Mouse (Mus musculus) MEL (cell line): Measurements from ENCODE around the gene Snx32. TPM values are rescaled to one million over a fixed set of nuclear protein-coding genes. Genes with fewer than 3 reads are reported as not detected.

Experiments used
- DNase-seq: peaks from one replicate; pipeline ENCODE4 v3.0.0; 2011; ENCODE audit warnings: low read depth, low spot score
- H3K27ac ChIP-seq: 2 replicates; pipeline ENCODE4 v1.5.1; 2012; ENCODE audit warnings: low read depth, mild to moderate bottlenecking, control low read depth, low read length, moderate library complexity; ENCODE audit not compliant: control insufficient read depth
- H3K27me3 ChIP-seq, 2 experiments: fragments of 150-350 bp in 1 of 2; sonication (generic) in 1 of 2; 2 replicates each; pipeline ENCODE4 v1.6.1; 2012; ENCODE audit warnings: low read length in 2 of 2, mild to moderate bottlenecking in 2 of 2, improper control_type of control experiment in 1 of 2, moderate library complexity in 1 of 2; ENCODE audit not compliant: insufficient read depth in 2 of 2, control insufficient read depth in 1 of 2
- H3K36me3 ChIP-seq, 2 experiments: 2 replicates each; pipeline ENCODE4 v1.6.1; 2012 to 2014; ENCODE audit warnings: low read length in 2 of 2, improper control_type of control experiment in 1 of 2, inconsistent platforms in 1 of 2, mild to moderate bottlenecking in 1 of 2; ENCODE audit not compliant: insufficient read depth in 2 of 2, control insufficient read depth in 1 of 2
- H3K4me1 ChIP-seq, 2 experiments: fragments of 150-350 bp in 1 of 2; sonication (generic) in 1 of 2; 2 replicates each; pipeline ENCODE4 v1.6.1; 2012; ENCODE audit warnings: low read length in 2 of 2, improper control_type of control experiment in 1 of 2, mild to moderate bottlenecking in 1 of 2; ENCODE audit not compliant: insufficient read depth in 2 of 2, control insufficient read depth in 1 of 2
- H3K4me3 ChIP-seq, 2 experiments: fragments of 150-350 bp in 1 of 2; sonication (generic) in 1 of 2; 2 replicates each; pipeline ENCODE4 v1.5.1; 2012; ENCODE audit warnings: low read depth in 2 of 2, low read length in 2 of 2, mild to moderate bottlenecking in 2 of 2, moderate library complexity in 2 of 2, control low read depth in 1 of 2, improper control_type of control experiment in 1 of 2; ENCODE audit not compliant: control insufficient read depth in 1 of 2, insufficient read depth in 1 of 2
- H3K79me2 ChIP-seq: 2 replicates; pipeline ENCODE4 v1.6.1; 2012; ENCODE audit warnings: mild to moderate bottlenecking, low read length, moderate library complexity; ENCODE audit not compliant: control insufficient read depth, poor library complexity, insufficient read depth
- H3K9ac ChIP-seq: 2 replicates; pipeline ENCODE4 v1.6.1; 2012; ENCODE audit warnings: low read depth, mild to moderate bottlenecking, control low read depth, low read length, moderate library complexity; ENCODE audit not compliant: control insufficient read depth, poor library complexity, severe bottlenecking
- H3K9me3 ChIP-seq: fragments of 150-350 bp; sonication (generic); replicated peaks from 2 replicates; pipeline ENCODE4 v1.6.1; 2012; ENCODE audit warnings: mild to moderate bottlenecking, low read length, improper control_type of control experiment, moderate library complexity; ENCODE audit not compliant: insufficient read depth
- BHLHE40 ChIP-seq: IDR thresholded peaks from 2 replicates; pipeline ENCODE4 v1.6.1; 2012; ENCODE audit warnings: low read depth, mild to moderate bottlenecking, inconsistent platforms, low read length, improper control_type of control experiment, borderline replicate concordance
- CHD1 ChIP-seq: IDR thresholded peaks from 2 replicates; pipeline ENCODE4 v1.6.1; 2012; ENCODE audit warnings: low read depth, mild to moderate bottlenecking, inconsistent platforms, low read length, improper control_type of control experiment
- CTCF ChIP-seq, 3 experiments: IDR thresholded peaks in 2 of 3; conservative IDR thresholded peaks in 1 of 3; 2 replicates each; pipeline ENCODE4 v1.5.1; 2011 to 2012; ENCODE audit warnings: low read length in 3 of 3, low read depth in 2 of 3, mild to moderate bottlenecking in 2 of 3, improper control_type of control experiment in 1 of 3, inconsistent platforms in 1 of 3, mixed read lengths in 1 of 3, moderate library complexity in 1 of 3; ENCODE audit not compliant: control insufficient read depth in 1 of 3, insufficient read depth in 1 of 3, poor library complexity in 1 of 3, severe bottlenecking in 1 of 3
- E2F4 ChIP-seq: IDR thresholded peaks from 2 replicates; pipeline ENCODE4 v1.6.1; 2011; ENCODE audit warnings: low read depth, low read length, improper control_type of control experiment, borderline replicate concordance
- ELF1 ChIP-seq: IDR thresholded peaks from 2 replicates; pipeline ENCODE4 v1.6.1; 2014; ENCODE audit warnings: low read depth, mild to moderate bottlenecking, inconsistent platforms, low read length, improper control_type of control experiment, moderate library complexity
- ETS1 ChIP-seq: IDR thresholded peaks from 2 replicates; pipeline ENCODE4 v1.6.1; 2012; ENCODE audit warnings: low read depth, mild to moderate bottlenecking, inconsistent platforms, low read length, improper control_type of control experiment, moderate library complexity
- GABPA ChIP-seq: IDR thresholded peaks from 2 replicates; pipeline ENCODE4 v1.6.1; 2012; ENCODE audit warnings: low read depth, mild to moderate bottlenecking, inconsistent platforms, low read length, improper control_type of control experiment, moderate library complexity
- GATA1 ChIP-seq: IDR thresholded peaks from 2 replicates; pipeline ENCODE4 v1.6.1; 2011; ENCODE audit warnings: low read depth, low read length, improper control_type of control experiment
- HCFC1 ChIP-seq: IDR thresholded peaks from 2 replicates; pipeline ENCODE4 v1.6.1; 2012; ENCODE audit warnings: low read depth, mild to moderate bottlenecking, inconsistent platforms, low read length, improper control_type of control experiment, moderate library complexity
- JUND ChIP-seq: IDR thresholded peaks from 2 replicates; pipeline ENCODE4 v1.6.1; 2011; ENCODE audit warnings: low read depth, mild to moderate bottlenecking, improper control_type of control experiment, low read length
- KAT2A ChIP-seq: conservative IDR thresholded peaks from 2 replicates; pipeline ENCODE4 v1.6.1; 2012; ENCODE audit warnings: low read depth, low read length, improper control_type of control experiment, inconsistent platforms
- MAFK ChIP-seq: IDR thresholded peaks from 2 replicates; pipeline ENCODE4 v1.6.1; 2011; ENCODE audit warnings: low read depth, mild to moderate bottlenecking, low read length, improper control_type of control experiment, borderline replicate concordance
- MAZ ChIP-seq: IDR thresholded peaks from 2 replicates; pipeline ENCODE4 v1.6.1; 2012; ENCODE audit warnings: low read depth, mild to moderate bottlenecking, inconsistent platforms, low read length, improper control_type of control experiment
- MEF2A ChIP-seq: IDR thresholded peaks from 2 replicates; pipeline ENCODE4 v1.6.1; 2014; ENCODE audit warnings: low read depth, mild to moderate bottlenecking, inconsistent platforms, low read length, improper control_type of control experiment; ENCODE audit not compliant: poor library complexity, insufficient replicate concordance, severe bottlenecking; ENCODE audit errors: extremely low read depth
- MXI1 ChIP-seq: IDR thresholded peaks from 2 replicates; pipeline ENCODE4 v1.6.1; 2011; ENCODE audit warnings: mild to moderate bottlenecking, low read depth, low read length, improper control_type of control experiment
- MYB ChIP-seq: IDR thresholded peaks from 2 replicates; pipeline ENCODE4 v1.6.1; 2011; ENCODE audit warnings: mild to moderate bottlenecking, low read depth, low read length, improper control_type of control experiment
- MYC ChIP-seq: IDR thresholded peaks from 2 replicates; pipeline ENCODE4 v1.6.1; 2011; ENCODE audit warnings: low read depth, mild to moderate bottlenecking, low read length, improper control_type of control experiment, moderate library complexity
- NRF1 ChIP-seq: IDR thresholded peaks from 2 replicates; pipeline ENCODE4 v1.6.1; 2014; ENCODE audit warnings: low read depth, mild to moderate bottlenecking, inconsistent platforms, low read length, improper control_type of control experiment, moderate library complexity; ENCODE audit not compliant: poor library complexity, insufficient read depth, severe bottlenecking
- POLR2A ChIP-seq, 2 experiments: IDR thresholded peaks; 2 replicates each; pipeline ENCODE4 v1.6.1; 2011 to 2012; ENCODE audit warnings: low read length in 2 of 2, mild to moderate bottlenecking in 2 of 2, control low read depth in 1 of 2, improper control_type of control experiment in 1 of 2, low read depth in 1 of 2, moderate library complexity in 1 of 2; ENCODE audit not compliant: control insufficient read depth in 1 of 2, insufficient read depth in 1 of 2, poor library complexity in 1 of 2
- POLR2AphosphoS2 ChIP-seq: IDR thresholded peaks from 2 replicates; pipeline ENCODE4 v1.6.1; 2011; ENCODE audit warnings: low read length, improper control_type of control experiment
- POLR2AphosphoS5 ChIP-seq: IDR thresholded peaks from 2 replicates; pipeline ENCODE4 v1.6.1; 2012; ENCODE audit warnings: low read depth, borderline replicate concordance, mild to moderate bottlenecking, inconsistent platforms, low read length, moderate library complexity, mixed read lengths
- RCOR1 ChIP-seq: IDR thresholded peaks from 2 replicates; pipeline ENCODE4 v1.6.1; 2012; ENCODE audit warnings: low read depth, mild to moderate bottlenecking, inconsistent platforms, low read length, improper control_type of control experiment
- SIN3A ChIP-seq: IDR thresholded peaks from 2 replicates; pipeline ENCODE4 v1.6.1; 2012; ENCODE audit warnings: low read length, improper control_type of control experiment, inconsistent platforms
- SMC3 ChIP-seq: IDR thresholded peaks from 2 replicates; pipeline ENCODE4 v1.6.1; 2011; ENCODE audit warnings: low read depth, low read length, improper control_type of control experiment
- TAL1 ChIP-seq: IDR thresholded peaks from 2 replicates; pipeline ENCODE4 v1.6.1; 2012; ENCODE audit warnings: mild to moderate bottlenecking, inconsistent platforms, low read length, moderate library complexity, mixed read lengths
- TBP ChIP-seq: IDR thresholded peaks from 2 replicates; pipeline ENCODE4 v1.8.0; 2011; ENCODE audit warnings: low read depth, low read length, improper control_type of control experiment
- UBTF ChIP-seq: IDR thresholded peaks from 2 replicates; pipeline ENCODE4 v1.6.1; 2012; ENCODE audit warnings: low read depth, mild to moderate bottlenecking, inconsistent platforms, low read length, improper control_type of control experiment, moderate library complexity, borderline replicate concordance; ENCODE audit not compliant: insufficient read depth
- USF1 ChIP-seq: IDR thresholded peaks from 2 replicates; pipeline ENCODE4 v1.6.1; 2014; ENCODE audit warnings: low read depth, mild to moderate bottlenecking, inconsistent platforms, low read length, improper control_type of control experiment, moderate library complexity
- USF2 ChIP-seq, 2 experiments: IDR thresholded peaks; 2 replicates each; pipeline ENCODE4 v1.6.1; 2011 to 2012; ENCODE audit warnings: improper control_type of control experiment in 2 of 2, low read length in 2 of 2, borderline replicate concordance in 1 of 2, inconsistent platforms in 1 of 2, low read depth in 1 of 2, mild to moderate bottlenecking in 1 of 2; ENCODE audit not compliant: insufficient read depth in 1 of 2
- ZC3H11A ChIP-seq: IDR thresholded peaks from 2 replicates; pipeline ENCODE4 v1.6.1; 2012; ENCODE audit warnings: low read depth, mild to moderate bottlenecking, inconsistent platforms, low read length, improper control_type of control experiment
- ZKSCAN1 ChIP-seq: IDR thresholded peaks from 2 replicates; pipeline ENCODE4 v1.6.1; 2012; ENCODE audit warnings: low read depth, mild to moderate bottlenecking, inconsistent platforms, low read length, improper control_type of control experiment, moderate library complexity
- ZMIZ1 ChIP-seq: IDR thresholded peaks from 2 replicates; pipeline ENCODE4 v1.6.1; 2012; ENCODE audit warnings: low read depth, mild to moderate bottlenecking, inconsistent platforms, low read length, improper control_type of control experiment, moderate library complexity
- ZNF384 ChIP-seq: IDR thresholded peaks from 2 replicates; pipeline ENCODE4 v1.6.1; 2012; ENCODE audit warnings: low read depth, mild to moderate bottlenecking, inconsistent platforms, low read length, improper control_type of control experiment
- polyA plus RNA-seq, 2 experiments: library from polyadenylated mRNA; stranded (reverse) in 1 of 2; unstranded in 1 of 2; fragments of >175 nt in 1 of 2; fragments of >200 nt in 1 of 2; gene quantifications; 2 replicates each; pipeline versions ENCODE4 v1.2.1 to v1.2.4; 2012; ENCODE audit warnings: low replicate concordance in 2 of 2, low read depth in 1 of 2; ENCODE audit not compliant: insufficient read length in 2 of 2, insufficient read depth in 1 of 2, missing spikeins in 1 of 2
- total RNA-seq: library from RNA; depleted of rRNA; stranded (reverse); fragments of 300-350 nt; gene quantifications from 2 replicates; pipeline ENCODE4 v1.2.3, GENCODE M21; 2012; rRNA removed

The Snx32 gene
- total RNA-seq (1.3 and 1.8 TPM in 2 replicates), polyA plus RNA-seq (1 to 10 TPM in 1 of 2 experiments, not detected in 1; 2.6 TPM)

DNA sequence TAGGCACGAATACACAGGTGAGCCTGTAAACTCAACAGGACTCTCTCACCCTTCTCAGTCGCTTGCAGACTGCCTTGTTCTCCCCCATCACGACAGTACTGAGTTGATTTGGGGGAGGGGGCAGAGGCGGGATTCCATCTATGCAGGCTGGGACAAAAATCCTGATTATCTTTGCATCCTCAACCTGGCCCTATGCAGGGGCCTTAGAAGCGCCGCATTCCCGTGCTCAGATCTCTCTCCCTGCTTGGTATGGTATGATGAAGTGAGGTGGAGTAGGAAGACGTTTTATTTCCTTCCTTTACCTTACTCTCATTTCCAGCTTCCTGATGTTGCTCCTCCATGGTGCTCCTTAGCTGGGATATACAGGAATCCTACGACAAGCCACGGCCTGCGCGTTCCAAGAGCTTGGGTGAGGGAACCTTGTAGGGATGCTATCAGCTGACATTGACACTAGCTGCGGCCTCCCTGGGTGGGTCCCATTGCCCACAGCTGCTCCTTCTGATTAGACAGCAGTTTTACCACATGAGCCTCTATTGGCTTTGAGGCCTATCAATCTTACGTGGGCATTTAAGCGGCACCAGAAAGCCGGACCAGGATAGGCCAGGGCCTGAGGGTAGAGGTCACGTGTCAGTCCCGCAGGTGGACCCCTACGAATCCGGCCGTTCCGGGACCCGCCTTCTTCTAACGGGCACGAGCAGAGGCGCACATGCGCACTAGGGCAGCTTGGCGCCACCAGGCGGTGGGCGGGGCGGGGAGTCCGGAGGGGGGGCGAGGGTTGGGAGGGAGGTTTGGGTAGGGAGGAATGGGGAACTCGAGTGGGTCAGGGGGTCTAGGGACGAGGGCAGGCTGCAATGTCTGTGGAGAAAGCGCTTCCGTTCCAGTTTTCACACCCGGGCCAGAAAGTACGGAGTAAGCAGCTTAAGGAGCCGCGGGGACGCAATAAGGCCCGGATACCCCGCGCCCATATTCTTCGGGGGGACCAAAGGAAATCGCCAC, at the start of gene Snx32:
Gene Snx32 (minus strand): TSS at position 508 of the 996 bp plus-strand sequence.
- Histone ChIP-seq H3K27ac (peak within 1 kb of the TSS; percentile 98), H3K9me3 (no peaks in the 10 kb centered on the region), H3K36me3 (peaks cover 0 to 7% of the 10 kb centered on the region in 2 experiments; a peak in 3 of 4 replicates), H3K4me3 (peak within 1 kb of the TSS; percentile 77 to 88), H3K9ac (peak within 1 kb of the TSS; percentile 89), H3K27me3 (no peaks in the 10 kb centered on the region), H3K79me2 (peaks cover 17% of the 10 kb centered on the region), H3K4me1 (peaks cover 2 to 8% of the 10 kb centered on the region in 2 experiments; a peak in 3 of 4 replicates)
- peak; percentile 100 for DNase-seq
- no peak for TF ChIP-seq UBTF
- TF ChIP-seq MYC = no peak
- peak; percentile 41; the same call in 1 of the 2 replicates for TF ChIP-seq GATA1
- TF ChIP-seq KAT2A = peak; percentile 56
- TF ChIP-seq TAL1 = no peak
- TF ChIP-seq E2F4 = no peak; the same call in 1 of the 2 replicates
- peak; percentile 83; the same call in 1 of the 2 replicates for TF ChIP-seq MAZ
- TF ChIP-seq GABPA = no peak
- peak; percentile 80 for TF ChIP-seq MXI1
- TF ChIP-seq MEF2A = no peak
- TF ChIP-seq ETS1 = peak; percentile 92
- TF ChIP-seq ZC3H11A = no peak
- TF ChIP-seq USF2 (IDR thresholded peaks at IDR 0.05; ENCODE audit: borderline replicate concordance in 1 of 2, insufficient read depth in 1 of 2, low read depth in 1 of 2, low read length in 2 of 2) = peak; percentile 76 to 93; a peak in 3 of 4 replicates
- no peak for TF ChIP-seq ZKSCAN1
- TF ChIP-seq USF1 = peak; percentile 99
- peak; percentile 57; the same call in 1 of the 2 replicates for TF ChIP-seq BHLHE40
- TF ChIP-seq NRF1 = peak; percentile 85
- no peak for TF ChIP-seq ZNF384
- no peak for TF ChIP-seq SMC3
- peak; percentile 75 for TF ChIP-seq MYB
- TF ChIP-seq POLR2AphosphoS2 = no peak; the same call in 1 of the 2 replicates
- peak; percentile 79; the same call in 1 of the 2 replicates for TF ChIP-seq HCFC1
- TF ChIP-seq SIN3A = peak; percentile 100
- TF ChIP-seq RCOR1 = no peak
- no peak for TF ChIP-seq MAFK
- TF ChIP-seq JUND = no peak
- peak; percentile 96 for TF ChIP-seq TBP
- TF ChIP-seq ZMIZ1 = no peak
- no peak for TF ChIP-seq CHD1
- TF ChIP-seq CTCF (IDR thresholded peaks at IDR 0.05 in 2 of 3, conservative IDR thresholded peaks at IDR 0.05 in 1 of 3; ENCODE audit: control insufficient read depth in 1 of 3, insufficient read depth in 1 of 3, low read depth in 2 of 3, low read length in 3 of 3, poor library complexity in 1 of 3, severe bottlenecking in 1 of 3) = peak in 1 of 3 experiments; percentile 47; a peak in 2 of 6 replicates
- TF ChIP-seq ELF1 = peak; percentile 67
- no peak for TF ChIP-seq POLR2AphosphoS5
- peak; percentile 39 to 45; a peak in 2 of 4 replicates for TF ChIP-seq POLR2A (IDR thresholded peaks at IDR 0.05; ENCODE audit: control insufficient read depth in 1 of 2, insufficient read depth in 1 of 2, low read depth in 1 of 2, low read length in 2 of 2, poor library complexity in 1 of 2)
